Mouse (Mus musculus) testis, postnatal 10 days (tissue): Measurements from ENCODE around the gene 2310011J03Rik.
A peak's percentile ranks its signal among the peaks of the same experiment; 100 is the strongest.

Experiments
- DNase-seq: peaks from one replicate; pipeline ENCODE4 v3.0.0; 2021; ENCODE audit warnings: low spot score

Gene 2310011J03Rik

DNA sequence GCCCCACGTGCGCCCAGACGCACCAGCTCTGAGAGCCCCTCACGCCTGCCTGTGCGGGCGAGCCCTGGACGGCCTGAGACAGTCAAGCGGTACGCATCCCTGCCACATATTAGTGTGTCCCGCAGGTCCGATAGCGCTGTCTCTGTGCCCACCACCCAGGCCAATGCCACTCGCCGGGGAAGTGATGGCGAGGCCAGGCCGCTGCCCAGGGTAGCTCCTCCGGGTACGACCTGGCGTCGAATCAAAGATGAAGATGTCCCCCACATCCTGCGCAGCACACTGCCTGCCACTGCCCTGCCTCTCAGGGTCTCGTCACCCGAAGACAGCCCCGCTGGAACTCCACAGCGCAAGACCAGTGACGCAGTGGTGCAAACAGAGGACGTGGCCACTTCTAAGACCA, 5.0 kb downstream of the 2310011J03Rik start:
- DNase-seq: no peak

- DNase-seq: no peak
These were observed 5.8 kb downstream of the 2310011J03Rik start for GRCm38 (mm10) chr10:80314494-80315001.

DNA sequence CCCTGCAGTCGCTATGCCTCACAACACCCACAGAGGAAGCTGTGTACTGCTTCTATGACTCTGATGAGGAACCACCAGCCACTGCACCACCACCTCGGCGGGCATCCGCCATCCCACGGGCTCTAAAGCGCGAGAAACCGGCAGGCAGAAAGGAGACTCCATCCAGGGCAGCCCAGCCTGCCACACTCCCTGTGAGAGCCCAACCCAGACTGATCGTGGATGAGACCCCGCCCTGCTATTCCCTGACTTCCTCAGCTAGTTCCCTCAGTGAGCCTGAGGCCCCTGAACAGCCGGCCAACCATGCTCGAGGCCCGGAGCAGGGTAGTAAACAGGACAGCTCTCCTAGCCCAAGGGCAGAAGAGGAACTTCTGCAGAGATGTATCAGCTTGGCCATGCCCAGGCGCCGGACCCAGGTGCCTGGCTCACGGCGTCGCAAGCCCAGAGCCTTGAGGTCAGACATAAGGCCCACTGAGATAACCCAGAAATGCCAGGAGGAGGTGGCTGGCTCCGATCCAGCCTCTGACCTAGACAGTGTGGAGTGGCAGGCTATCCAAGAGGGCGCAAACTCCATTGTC, 6.6 kb downstream of the 2310011J03Rik start:
- no peak for DNase-seq

- DNase-seq: no peak
These were observed 7.5 kb downstream of the 2310011J03Rik start for GRCm38 (mm10) chr10:80312586-80313504.

- no peak for DNase-seq
These were observed 8.8 kb downstream of the 2310011J03Rik start for GRCm38 (mm10) chr10:80311560-80311959.

- peak; percentile 75 for DNase-seq
These were observed 15.5 kb downstream of the 2310011J03Rik start for GRCm38 (mm10) chr10:80304862-80305261.

- no peak for DNase-seq
These were observed 15.9 kb downstream of the 2310011J03Rik start for GRCm38 (mm10) chr10:80304458-80304857.

DNA sequence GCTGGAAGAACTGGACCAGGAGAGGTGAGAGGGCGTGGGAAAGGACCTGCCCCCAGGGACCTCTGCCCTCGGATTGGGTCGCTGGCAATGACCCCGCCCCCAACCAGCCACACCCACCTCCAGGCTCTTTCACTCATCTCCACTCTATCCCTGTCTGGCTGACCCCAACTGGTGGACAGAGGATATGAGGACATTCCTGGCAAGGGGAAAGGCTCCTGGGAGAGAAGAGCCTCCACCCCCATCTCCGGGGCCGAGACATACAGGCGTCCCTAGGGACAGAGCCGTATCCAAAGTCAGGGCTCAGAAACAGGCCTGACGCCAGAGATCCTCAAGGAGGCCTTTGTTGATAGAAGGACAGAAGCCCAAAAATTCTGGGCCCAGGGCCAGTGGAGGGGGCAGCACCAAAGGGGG, 17.9 kb downstream of the 2310011J03Rik start:
- peak; percentile 88 for DNase-seq

GRCm38 (mm10) chr10:80302082-80302355, 18.3 kb downstream of the 2310011J03Rik start:
- no peak for DNase-seq

DNA sequence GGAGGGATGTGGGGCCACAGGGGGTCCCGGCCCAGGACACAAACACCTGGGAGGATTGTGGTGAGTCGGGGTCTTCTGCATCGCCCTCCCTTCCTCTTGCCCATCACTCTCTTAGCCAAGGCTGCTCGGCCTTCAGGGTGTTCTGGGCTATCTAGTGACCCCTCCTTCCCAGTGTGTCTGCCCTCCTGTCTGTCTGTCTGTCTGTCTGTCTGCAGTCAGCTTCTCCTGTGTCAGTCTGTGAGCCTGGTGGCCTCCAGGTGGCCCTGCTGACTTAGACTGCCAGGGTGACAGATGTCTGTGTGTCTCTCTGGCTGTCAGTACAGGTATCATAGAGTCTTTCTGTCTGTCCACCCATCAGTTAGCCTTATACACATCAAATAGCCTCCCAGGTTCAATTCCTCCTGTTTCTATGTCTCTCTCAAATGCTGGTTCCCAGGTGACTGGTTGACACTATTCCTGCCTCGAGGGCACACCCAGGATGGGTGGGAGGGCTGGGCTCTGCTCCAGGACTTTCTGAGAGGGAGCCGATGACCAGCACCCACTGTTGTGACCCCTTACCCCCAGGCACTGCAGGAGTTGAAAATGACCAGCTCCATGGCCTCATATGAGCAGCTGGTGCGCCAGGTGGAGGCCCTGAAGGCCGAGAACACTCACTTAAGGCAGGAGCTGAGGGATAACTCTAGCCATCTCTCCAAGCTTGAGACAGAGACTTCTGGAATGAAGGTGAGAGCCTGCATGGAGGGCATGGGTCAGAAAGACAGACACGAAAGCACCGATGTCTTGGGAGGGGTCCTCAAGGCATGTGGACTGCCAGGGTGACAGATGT, 18.9 kb downstream of the 2310011J03Rik start:
- DNase-seq: no peak

- no peak for DNase-seq
These were observed 19.6 kb downstream of the 2310011J03Rik start for GRCm38 (mm10) chr10:80300672-80301181.

DNA sequence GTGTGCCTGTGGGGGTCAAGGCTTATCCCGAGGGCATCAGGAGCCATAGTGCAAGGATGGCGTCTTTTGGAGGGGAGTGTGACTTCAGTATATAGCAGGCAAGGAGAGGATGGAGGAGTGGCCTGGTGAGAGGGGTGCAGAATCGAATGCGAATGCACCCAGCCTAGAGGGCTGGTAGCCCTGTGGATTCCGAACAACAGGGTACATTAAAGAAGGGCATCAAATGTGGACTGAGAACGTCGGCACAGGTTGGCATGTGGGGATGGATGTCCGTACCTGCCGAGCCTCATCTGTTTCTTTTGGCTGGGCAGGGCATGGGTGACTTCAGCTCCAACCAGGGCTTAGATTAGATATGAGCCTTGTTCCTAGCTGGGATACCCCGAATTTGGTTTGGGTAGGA, 20.5 kb downstream of the 2310011J03Rik start:
- DNase-seq: no peak

DNA sequence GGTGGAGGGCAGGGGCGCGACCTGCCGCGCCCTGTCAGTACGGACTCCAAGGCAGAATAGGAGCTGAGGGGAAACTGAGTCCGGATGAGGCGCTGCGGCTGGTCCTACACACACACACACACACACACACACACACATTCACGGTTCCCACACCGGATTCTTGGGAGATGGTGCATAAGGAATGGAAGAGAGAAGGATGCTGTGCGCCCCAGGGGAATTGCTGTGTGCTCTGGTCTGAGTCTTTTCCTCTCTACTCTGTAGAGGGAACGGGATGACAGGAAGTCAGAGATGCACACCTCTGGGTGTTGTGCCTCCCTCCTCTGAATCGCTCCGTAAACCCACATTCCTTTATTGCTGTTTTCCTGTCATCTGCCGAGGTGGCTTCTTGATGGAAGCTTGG, 21.0 kb downstream of the 2310011J03Rik start:
- DNase-seq: no peak

DNA sequence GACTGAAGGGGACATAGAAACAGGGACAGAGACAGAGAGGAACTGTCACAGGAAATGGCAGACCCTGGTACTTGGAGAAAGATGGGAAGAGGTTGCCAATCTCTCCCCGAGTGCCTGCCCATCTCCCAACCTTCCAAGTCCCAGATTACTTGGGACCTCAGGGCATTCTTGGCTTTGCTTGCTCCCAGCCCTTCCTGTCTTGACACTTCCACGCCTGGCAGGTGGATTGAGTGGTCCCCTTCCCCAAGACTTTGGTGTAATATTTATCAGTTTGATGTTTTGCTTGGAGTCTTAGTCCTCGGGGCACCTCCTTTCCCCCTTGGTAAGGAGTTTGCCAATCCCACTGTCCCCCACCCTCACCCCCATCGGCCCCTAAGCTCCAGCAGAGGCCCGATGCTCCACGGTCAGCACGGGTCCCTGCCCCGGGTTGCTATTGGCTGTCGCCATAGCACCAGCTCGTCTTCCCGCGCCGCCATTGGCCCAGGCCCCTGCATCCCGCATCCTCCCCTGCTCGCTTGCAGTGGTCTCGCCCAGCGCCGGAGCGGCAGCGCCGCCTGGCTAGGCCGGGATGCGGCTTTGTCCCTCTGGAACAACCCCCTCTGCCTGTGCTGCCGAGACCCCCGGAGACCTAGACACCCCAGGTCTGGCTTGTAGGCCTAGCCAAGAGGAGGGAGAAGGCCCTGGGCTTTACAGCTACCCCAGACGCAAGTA, 21.6 kb downstream of the 2310011J03Rik start:
- DNase-seq: peak; percentile 68

DNA sequence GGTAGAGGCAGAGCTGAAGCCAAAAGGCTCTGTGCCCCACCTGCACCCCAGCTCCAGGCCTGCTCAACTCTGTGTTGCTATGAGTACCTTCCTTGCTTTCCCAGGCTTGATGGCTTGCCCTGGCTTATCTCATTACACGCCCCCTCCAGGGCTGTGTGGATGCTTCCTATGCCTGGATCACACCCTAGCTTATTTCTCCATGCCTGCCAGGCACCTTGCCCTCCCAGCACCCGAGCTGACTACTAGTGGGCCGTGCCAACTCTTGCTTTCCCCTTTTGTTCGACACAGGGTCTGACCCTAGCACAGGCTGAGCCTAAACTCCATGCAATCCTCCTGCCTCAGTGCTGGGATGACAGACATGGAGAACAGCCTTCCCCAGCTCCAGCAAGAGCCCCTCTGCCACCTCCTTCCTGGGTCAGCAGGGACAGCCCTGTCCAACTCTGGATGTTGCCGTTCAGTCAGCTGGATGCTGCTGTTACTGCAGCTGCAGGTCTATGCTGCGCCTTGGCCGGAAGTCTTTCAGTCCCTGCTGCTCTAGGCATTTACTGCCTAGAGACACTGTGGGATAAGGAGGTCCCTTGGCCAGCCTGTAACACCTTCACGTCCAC, 22.7 kb downstream of the 2310011J03Rik start:
- DNase-seq: no peak

DNA sequence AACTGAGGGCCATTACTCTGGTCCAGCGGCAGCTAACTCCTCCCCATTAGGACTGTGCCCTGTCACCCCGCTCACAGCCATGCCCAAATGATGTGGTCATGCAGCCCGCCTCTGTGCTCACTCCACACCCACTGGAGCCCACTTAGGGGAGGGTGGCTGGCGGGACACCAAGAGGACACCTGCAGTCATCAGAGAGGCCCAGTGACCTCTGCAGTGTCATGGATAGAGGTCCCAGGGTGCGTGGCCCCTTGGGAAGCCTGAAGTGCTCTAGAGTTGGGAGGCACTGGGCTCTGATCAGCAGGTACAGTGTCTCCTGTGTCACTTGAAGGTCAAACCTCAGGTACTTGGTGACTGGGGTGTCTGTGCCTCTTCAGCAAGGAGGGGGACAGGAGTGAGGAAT, 23.5 kb downstream of the 2310011J03Rik start:
- no peak for DNase-seq

DNA sequence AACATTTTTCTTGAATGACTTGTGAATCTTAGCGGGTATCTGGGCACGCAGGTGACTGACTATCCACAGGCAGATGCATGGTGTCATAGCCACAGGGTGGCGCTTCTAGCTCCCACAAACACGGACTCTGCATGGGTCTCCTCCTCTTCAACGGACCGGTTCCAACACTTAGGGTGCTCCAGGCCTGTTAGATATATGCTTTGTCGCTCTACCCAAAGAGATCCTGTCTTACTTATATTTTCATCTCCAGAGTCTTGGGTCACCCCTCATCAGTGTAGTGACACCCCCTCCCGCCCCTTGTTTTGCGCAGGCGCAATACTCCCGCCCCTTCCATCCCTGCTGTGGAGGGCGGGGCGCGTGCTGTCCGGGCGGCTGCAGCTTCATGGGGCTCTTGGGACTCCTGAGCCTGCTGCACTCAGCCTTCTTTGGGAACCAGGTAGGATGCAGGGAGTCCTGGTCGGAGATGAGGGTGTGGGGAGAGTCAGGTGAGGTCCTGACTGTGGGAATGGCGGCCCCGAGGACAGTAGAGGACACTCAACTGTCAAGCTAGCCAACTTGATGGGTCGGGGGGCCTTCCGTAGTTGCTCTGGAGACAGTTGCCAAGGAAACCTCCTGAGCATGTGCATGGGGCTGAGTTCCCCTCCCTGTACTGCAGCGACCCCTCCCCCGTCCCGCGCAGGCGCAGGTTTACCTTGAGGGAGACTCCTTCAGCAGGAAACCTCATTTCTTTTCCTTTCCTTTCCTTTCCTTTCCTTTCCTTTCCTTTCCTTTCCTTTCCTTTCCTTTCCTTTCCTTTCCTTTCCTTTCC, 24.5 kb downstream of the 2310011J03Rik start, which contains the start of gene Apc2:
Gene Apc2 (plus strand): TSS at position 360 of the 808 bp plus-strand sequence.
- DNase-seq: peak; percentile 78

DNA sequence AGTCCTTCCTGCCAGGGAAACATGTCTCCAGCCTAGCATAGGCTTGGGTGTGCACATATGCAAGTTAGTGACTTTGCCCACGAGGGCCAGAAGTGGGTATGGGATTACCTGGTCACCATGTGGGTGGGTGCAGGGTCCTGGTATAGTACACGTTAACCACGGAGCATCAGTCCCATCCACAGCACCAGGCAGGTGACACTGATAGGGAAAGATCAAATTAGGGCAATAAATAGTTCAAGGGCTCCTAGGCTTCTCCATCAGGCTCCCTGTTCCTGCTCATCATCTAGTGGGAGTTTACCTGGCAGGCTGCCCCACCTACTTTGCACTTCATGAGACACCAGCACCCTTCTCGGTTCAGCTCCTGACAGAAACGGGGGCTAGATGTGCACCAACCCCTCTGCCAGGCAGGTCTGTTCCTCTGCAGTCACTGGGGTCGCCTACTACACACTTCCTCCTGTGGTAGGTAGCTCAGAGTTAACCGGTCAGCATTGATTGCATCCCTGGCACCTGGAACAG, 25.5 kb downstream of the 2310011J03Rik start:
- peak; percentile 63 for DNase-seq

DNA sequence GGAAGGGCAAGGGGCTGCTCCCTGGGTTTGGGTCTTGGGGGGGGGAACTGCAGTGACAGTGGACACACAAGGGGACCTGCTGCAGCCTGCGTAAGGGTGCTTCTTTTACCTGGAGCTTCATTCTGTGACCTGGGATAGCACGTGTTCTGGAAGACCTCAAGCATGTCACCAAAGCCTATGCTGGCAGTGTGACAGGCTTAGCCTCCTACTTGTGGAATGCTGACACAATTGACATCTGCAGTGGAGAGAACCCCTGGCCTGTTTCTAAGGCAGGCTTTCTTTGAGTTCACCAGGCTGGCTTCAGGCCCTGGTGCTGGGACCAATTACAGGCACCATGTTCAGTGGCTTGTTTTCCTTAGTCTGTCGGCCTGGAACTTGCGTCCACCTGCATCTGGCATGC, 26.0 kb downstream of the 2310011J03Rik start:
- no peak for DNase-seq

DNA sequence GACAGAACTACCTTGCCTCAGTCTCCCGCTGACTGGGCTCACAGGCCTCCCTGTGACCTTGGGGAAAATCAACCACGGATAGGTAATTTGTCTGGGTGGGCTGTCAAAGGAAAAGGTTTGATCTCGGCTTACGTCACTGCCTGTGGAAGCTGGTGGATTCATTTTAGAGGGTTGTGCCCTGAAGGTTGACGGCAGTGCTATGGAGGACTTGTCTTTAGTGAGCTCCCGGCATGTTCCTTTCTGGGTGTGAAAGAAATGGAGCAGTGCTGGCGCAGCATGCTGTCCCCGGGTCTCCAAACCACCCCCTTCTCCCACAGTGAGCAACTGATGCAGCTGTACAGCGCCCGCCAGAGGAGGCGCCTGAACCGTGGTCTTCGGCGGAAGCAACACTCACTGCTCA, 27.0 kb downstream of the 2310011J03Rik start:
- DNase-seq: no peak
